Mouse (Mus musculus): ENCODE data around the gene Setd1a.

- TF ChIP-seq CTCF (IDR thresholded peaks at IDR 0.05; ENCODE audit: low read depth, low read length) (no peak), EP300 (IDR thresholded peaks at IDR 0.05; ENCODE audit: insufficient read depth, low read depth, low read length) (no peak)
Observed at GRCm38 (mm10) chr7:127801010-127801621, 24.6 kb downstream of the Setd1a start.

Data from ES-Bruce4 (cell line).